Mouse (Mus musculus): ENCODE data around the gene Dock1. TPM values are rescaled to one million over a fixed set of nuclear protein-coding genes. Genes with fewer than 3 reads are reported as not detected.

The Dock1 gene
- total and polyA plus RNA-seq, 3 experiments, result not detected

- Histone ChIP-seq H3K4me3 (replicated peaks in 1 of 3; ENCODE audit: low read depth in 2 of 3, low read length in 2 of 3, poor library complexity in 1 of 3) (no peak overlapping the region), H3K27me3 (replicated peaks) (no peaks in the 10 kb centered on the region), H3K9me3 (replicated peaks; ENCODE audit: low read length) (peaks cover 76% of the 10 kb centered on the region), H3K4me1 (ENCODE audit: control insufficient read depth in 1 of 2, insufficient read depth in 2 of 2) (no peaks in the 10 kb centered on the region), H3K36me3 (replicated peaks in 1 of 2; ENCODE audit: control insufficient read depth in 1 of 2, insufficient read depth in 1 of 2, low read length in 1 of 2) (no peaks in the 10 kb centered on the region), H3K79me2 (replicated peaks; ENCODE audit: control insufficient read depth, extremely low read depth, insufficient read depth, poor library complexity, severe bottlenecking) (no peaks in the 10 kb centered on the region), H3K9ac (ENCODE audit: insufficient read depth, low read depth) (no peak overlapping the region), H3K27ac (ENCODE audit: insufficient read depth, low read depth) (no peak overlapping the region), H3K4me2 (ENCODE audit: insufficient read depth, low read depth, poor library complexity, severe bottlenecking) (no peak overlapping the region)
- in situ Hi-C loops (cut with MboI; ENCODE audit: low pct_ligation_motif_present, low pct_unique_long_range_greater_than_20kb, low sequenced_read_pairs), result no loop called here
- no peak for TF ChIP-seq ZNF384 (IDR thresholded peaks at IDR 0.05; ENCODE audit: low read depth, low read length)
- no peak for TF ChIP-seq CTCF (conservative IDR thresholded peaks at IDR 0.05 in 1 of 2, IDR thresholded peaks at IDR 0.05 in 1 of 2; ENCODE audit: low read depth in 2 of 2, low read length in 2 of 2)
- TF ChIP-seq TCF12 (IDR thresholded peaks at IDR 0.05; ENCODE audit: low read depth, low read length), result no peak
- no peak for TF ChIP-seq NELFE (IDR thresholded peaks at IDR 0.05; ENCODE audit: low read depth, low read length)
- no peak for TF ChIP-seq GABPA (IDR thresholded peaks at IDR 0.05; ENCODE audit: insufficient replicate concordance, low read depth, low read length)
- TF ChIP-seq TBP (conservative IDR thresholded peaks at IDR 0.05; ENCODE audit: low read depth, low read length), result no peak
- no peak for TF ChIP-seq SIN3A (IDR thresholded peaks at IDR 0.05; ENCODE audit: low read length)
- no peak for TF ChIP-seq RCOR1 (conservative IDR thresholded peaks at IDR 0.05; ENCODE audit: low read depth, low read length)
- no peak for TF ChIP-seq EP300 (IDR thresholded peaks at IDR 0.05; ENCODE audit: low read length)
- no peak for TF ChIP-seq ETS1 (conservative IDR thresholded peaks at IDR 0.05; ENCODE audit: low read depth, low read length)
- TF ChIP-seq MAFK (IDR thresholded peaks at IDR 0.05; ENCODE audit: insufficient replicate concordance, low read length), result no peak
- no peak for TF ChIP-seq MXI1 (IDR thresholded peaks at IDR 0.05; ENCODE audit: low read depth, low read length)
- TF ChIP-seq POLR2AphosphoS2 (IDR thresholded peaks at IDR 0.05; ENCODE audit: low read depth, low read length), result no peak
- dilution Hi-C loops (cut with MboI; ENCODE audit: extremely low pct_ligation_motif_present, extremely low pct_unique_long_range_greater_than_20kb, low sequenced_read_pairs), result no loop called here
- no peak for DNase-seq (ENCODE audit: extremely low read depth)
Measured at GRCm38 (mm10) chr7:135020762-135021161, 350.3 kb downstream of the Dock1 start.

DNA sequence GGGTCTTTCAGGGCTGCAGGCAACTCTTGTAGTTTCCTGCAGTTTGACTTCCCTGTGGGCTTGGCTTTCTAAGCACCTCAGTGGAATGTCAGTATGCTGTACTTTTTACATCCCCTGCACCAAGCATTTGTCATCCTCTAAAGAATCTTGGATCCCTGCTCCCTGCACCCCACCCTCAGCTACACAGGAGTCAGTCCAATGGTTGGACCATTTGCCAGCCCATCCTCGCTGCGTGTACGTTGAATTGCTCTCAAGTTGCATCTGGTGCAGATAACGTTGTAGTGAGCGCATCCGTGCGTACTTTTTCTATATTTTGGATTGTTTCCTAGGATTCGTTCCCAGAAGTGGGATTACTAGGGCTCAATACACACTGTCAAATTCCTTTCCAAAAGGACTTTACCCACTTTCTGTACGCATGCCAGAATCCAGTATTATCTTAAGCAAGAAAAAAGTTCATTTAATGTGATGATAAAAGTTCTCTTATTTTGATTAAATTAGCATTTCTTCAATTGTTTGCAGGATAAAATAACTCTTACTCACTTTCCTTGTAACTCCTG, 351.2 kb downstream of the Dock1 start:
- H3K4me2 ChIP-seq (ENCODE audit: insufficient read depth, low read depth, poor library complexity, severe bottlenecking), result no peak overlapping the region
- TF ChIP-seq BHLHE40 (IDR thresholded peaks at IDR 0.05; ENCODE audit: low read depth, low read length) (no peak), MAFK (IDR thresholded peaks at IDR 0.05; ENCODE audit: insufficient replicate concordance, low read length) (no peak), ETS1 (conservative IDR thresholded peaks at IDR 0.05; ENCODE audit: low read depth, low read length) (no peak), EP300 (IDR thresholded peaks at IDR 0.05; ENCODE audit: low read length) (no peak), MEF2A (IDR thresholded peaks at IDR 0.05; ENCODE audit: borderline replicate concordance, low read depth, low read length) (no peak), ELF1 (IDR thresholded peaks at IDR 0.05; ENCODE audit: low read depth, low read length) (no peak), RCOR1 (conservative IDR thresholded peaks at IDR 0.05; ENCODE audit: low read depth, low read length) (no peak), POLR2AphosphoS2 (IDR thresholded peaks at IDR 0.05; ENCODE audit: low read depth, low read length) (no peak), SIN3A (IDR thresholded peaks at IDR 0.05; ENCODE audit: low read length) (no peak), ZKSCAN1 (IDR thresholded peaks at IDR 0.05; ENCODE audit: borderline replicate concordance, low read depth, low read length) (no peak), JUN (IDR thresholded peaks at IDR 0.05; ENCODE audit: insufficient read depth, low read depth, low read length) (no peak), SMC3 (IDR thresholded peaks at IDR 0.05; ENCODE audit: low read depth, low read length) (no peak), CHD2 (IDR thresholded peaks at IDR 0.05; ENCODE audit: low read length) (no peak), GABPA (IDR thresholded peaks at IDR 0.05; ENCODE audit: insufficient replicate concordance, low read depth, low read length) (no peak), CTCF (conservative IDR thresholded peaks at IDR 0.05 in 1 of 2, IDR thresholded peaks at IDR 0.05 in 1 of 2; ENCODE audit: low read depth in 2 of 2, low read length in 2 of 2) (no peak), NRF1 (IDR thresholded peaks at IDR 0.05; ENCODE audit: low read depth, low read length) (no peak)

More for the DNA sequence above, 351.2 kb downstream of the Dock1 start:
- Histone ChIP-seq H3K27me3 (replicated peaks) (no peaks in the 10 kb centered on the region), H3K9ac (ENCODE audit: insufficient read depth, low read depth) (no peak overlapping the region), H3K36me3 (replicated peaks in 1 of 2; ENCODE audit: control insufficient read depth in 1 of 2, insufficient read depth in 1 of 2, low read length in 1 of 2) (no peaks in the 10 kb centered on the region), H3K79me2 (replicated peaks; ENCODE audit: control insufficient read depth, extremely low read depth, insufficient read depth, poor library complexity, severe bottlenecking) (no peaks in the 10 kb centered on the region), H3K9me3 (replicated peaks; ENCODE audit: low read length) (peaks cover 69% of the 10 kb centered on the region), H3K27ac (ENCODE audit: insufficient read depth, low read depth) (no peak overlapping the region), H3K4me1 (ENCODE audit: control insufficient read depth in 1 of 2, insufficient read depth in 2 of 2) (no peaks in the 10 kb centered on the region), H3K4me3 (replicated peaks in 1 of 3; ENCODE audit: low read depth in 2 of 3, low read length in 2 of 3, poor library complexity in 1 of 3) (no peak overlapping the region)
- dilution Hi-C loops (cut with MboI; ENCODE audit: extremely low pct_ligation_motif_present, extremely low pct_unique_long_range_greater_than_20kb, low sequenced_read_pairs) (no loop called here), in situ Hi-C loops (cut with MboI; ENCODE audit: low pct_ligation_motif_present, low pct_unique_long_range_greater_than_20kb, low sequenced_read_pairs) (no loop called here)
- no peak for DNase-seq (ENCODE audit: extremely low read depth)

Measured in CH12.LX (cell line).